Mouse (Mus musculus) left cerebral cortex, postnatal 36 days (tissue): ENCODE data around the gene Prg3. TPM values are rescaled to one million over a fixed set of nuclear protein-coding genes. Genes with fewer than 3 reads are reported as not detected.
A peak's percentile ranks its signal among the peaks of the same experiment; 100 is the strongest.

Source experiments
- DNase-seq, 2 experiments: peaks; one replicate each; pipeline ENCODE4 v3.0.0; 2021 to 2022; ENCODE audit warnings: low spot score in 2 of 2, mixed read lengths in 1 of 2
- intact Hi-C: fragments of 180-260 bp; cut with DNase I; formaldehyde crosslinking; loops from one replicate; pipeline ENCODE4 v1.15.1; 2025
- total RNA-seq, 2 experiments: library from RNA; stranded (reverse); gene quantifications; 2 replicates each; pipeline ENCODE4 v1.2.3; 2021

The Prg3 gene
- total RNA-seq, 2 experiments from 2014 or later, result not detected

DNA sequence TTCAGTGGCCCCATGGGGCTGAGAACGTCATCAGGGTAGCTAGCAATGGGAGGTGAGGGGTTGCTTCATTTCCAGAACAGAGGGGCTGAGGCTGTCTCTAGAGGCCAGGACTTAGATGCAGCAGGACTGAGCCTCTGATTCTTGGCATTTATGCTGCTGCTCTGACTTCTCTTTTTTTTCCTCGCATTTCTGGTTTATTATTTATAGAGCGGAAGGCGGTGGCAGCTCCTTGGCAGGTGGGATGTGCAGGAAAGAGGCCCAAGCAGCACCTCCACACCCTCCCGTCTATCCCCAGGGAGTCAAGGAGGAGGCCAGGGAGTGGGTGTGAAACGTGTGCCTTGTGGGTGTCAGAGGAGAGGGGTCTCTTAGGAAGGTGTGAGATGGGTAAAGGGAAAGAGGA, 43.0 kb downstream of the Prg3 start:
- DNase-seq, result peak in 1 of 2 experiments; percentile 29
- intact Hi-C loops, result no loop called here

DNA sequence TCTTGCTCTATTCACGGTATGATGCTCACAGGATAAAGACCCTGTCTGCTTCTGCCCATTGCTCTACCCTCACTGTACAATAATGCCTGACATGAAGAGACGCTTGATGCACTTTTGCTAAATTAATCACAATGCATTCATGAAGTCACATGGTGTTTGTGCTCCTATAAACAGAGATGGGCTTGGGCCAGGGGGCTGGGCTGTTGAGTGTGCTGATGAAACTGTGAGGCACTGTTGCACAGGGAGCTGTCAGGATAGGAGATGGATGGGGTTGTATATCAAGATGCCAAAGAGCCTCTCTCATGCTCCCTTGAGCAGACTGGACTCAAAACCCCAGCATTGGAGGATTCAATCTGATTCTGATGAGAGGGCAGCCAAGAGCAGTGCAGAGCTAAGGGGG, 45.1 kb downstream of the Prg3 start:
- intact Hi-C loops, result no loop called here
- DNase-seq, result no peak

DNA sequence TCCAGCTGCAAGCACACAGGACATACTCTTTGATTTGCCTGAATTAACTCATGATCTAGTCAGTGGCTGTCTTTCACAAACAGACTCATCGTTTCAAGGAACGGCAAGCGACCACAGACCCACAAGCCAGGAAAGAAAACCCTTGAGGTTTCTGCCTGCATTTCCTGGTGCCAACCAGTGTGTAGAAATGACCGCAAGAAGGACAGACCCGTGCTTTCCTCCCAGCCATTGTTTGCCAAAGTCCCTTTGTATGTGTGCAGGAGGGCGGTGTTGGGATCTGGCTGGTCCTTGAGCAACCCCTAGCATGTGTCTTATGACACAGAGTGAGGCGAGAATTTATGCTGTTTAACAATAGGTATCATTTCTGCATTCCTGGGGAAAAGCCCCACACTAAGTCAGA, 46.2 kb downstream of the Prg3 start:
- no peak for DNase-seq
- intact Hi-C loops, result no loop called here

DNA sequence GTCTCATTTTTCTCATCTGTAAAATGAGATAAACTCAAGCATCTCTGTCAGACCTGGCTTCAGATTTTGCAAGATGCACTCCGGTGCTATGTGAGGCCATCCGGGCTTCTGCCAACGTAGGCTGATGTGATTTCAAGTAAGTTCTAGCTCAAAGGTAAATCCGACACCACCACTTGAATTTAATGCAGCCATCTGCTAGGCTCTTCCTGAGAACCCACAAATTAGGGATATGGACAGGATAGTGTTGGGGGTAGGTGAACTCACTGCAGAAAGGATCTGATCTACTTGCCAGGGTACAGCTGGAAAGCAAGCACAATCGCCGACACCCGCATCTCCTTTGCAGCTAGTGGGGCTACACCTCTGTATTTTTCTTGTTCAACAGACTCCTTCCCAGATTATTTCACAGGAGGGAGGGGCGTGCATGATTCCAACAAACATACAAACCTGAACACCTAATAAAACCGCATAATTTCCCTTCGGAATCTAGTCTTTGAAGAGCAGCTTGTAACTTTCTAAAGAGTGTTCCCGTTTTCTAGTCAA, 48.6 kb downstream of the Prg3 start:
- intact Hi-C loops, result no loop called here
- no peak for DNase-seq

DNA sequence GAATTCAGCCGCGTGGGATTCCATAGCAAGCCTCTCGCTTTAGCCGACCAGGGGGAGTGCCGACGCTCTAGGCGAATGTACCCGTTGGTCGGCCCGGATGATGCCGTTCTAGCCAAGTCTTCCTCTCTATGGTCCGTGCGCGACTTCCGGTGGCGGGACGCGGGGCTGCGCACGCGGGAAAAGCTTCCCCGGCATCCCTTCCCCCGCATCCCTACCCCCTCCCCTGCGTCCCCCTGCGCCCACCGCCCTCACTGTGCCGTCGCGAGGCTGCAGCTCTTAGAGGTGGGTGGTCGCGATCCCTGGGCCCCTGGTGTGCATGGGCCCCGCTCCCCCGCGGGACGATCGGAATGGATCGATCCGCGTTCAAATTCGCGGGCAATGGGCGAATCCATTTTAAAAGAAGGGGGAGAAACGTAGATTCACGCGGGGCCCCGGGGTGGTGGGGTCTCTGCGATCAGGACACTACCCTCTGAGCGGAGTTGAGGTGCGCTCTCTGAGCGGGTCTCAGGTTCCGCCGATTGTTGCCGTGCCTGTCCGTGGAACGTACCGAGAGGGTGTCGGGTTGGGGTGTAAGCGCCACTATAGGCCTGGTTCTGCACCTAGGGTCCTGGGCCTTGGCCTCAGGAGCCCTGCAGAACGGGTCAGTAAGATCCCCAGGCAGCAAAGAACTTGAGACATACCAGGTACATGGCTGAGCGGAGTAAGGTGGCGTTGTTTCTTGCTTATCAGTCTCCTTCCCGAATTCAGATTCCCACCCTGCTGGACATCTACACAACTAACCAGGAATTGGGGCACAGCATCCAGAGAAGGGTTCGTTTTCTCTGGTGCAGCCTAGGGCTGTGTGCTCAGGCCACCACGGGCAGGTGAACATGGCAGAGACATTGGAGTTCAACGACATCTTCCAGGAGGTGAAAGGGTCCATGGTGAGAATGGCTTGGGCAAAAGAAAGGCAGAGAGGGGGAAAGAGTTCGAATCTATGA, 49.3 kb downstream of the Prg3 start, which contains the start of the genes Ssrp1 and P2rx3:
TSS of gene Ssrp1 (plus strand) at position 188 of the 980 bp plus-strand sequence.
TSS of gene P2rx3 (minus strand) at position 416 of the 980 bp plus-strand sequence.
- intact Hi-C loops, result no loop called here
- peak; percentile 91 to 92 for DNase-seq

DNA sequence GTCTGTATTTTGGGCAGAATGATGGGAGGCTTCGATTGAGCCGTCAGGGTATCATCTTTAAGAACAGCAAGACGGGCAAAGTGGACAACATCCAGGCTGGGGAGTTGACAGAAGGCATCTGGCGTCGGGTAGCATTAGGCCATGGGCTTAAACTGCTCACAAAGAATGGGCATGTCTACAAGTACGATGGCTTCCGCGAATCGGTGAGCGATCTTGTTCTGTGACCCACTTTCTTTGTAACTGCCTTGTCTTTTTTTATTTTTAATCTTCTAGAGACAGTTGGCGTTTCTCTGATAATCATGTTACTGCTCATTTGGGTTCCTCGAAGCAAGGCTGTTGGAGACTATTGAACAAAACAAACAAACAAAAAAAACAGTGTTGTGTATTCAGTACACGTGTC, 50.3 kb downstream of the Prg3 start:
- no peak for DNase-seq
- intact Hi-C loops, result no loop called here

Other genes starting within 250 kb of the Prg3 start
- 1 to 10 TPM; 1.2 to 1.7 TPM for gene Gm19426, start 244.6 kb upstream of the Prg3 start, total RNA-seq
- gene Serping1, start 212.8 kb upstream of the Prg3 start, total RNA-seq, result 1 to 10 TPM; 5.3 to 7.7 TPM
- 1 to 10 TPM; 5.2 to 5.5 TPM for gene Ube2l6, start 189.4 kb upstream of the Prg3 start, total RNA-seq
- gene Smtnl1, start 165.6 kb upstream of the Prg3 start, total RNA-seq, result not detected
- gene Timm10, start 161.2 kb upstream of the Prg3 start, total RNA-seq, result 10 to 100 TPM; 53.8 to 55.9 TPM
- gene Slc43a1, start 149.4 kb upstream of the Prg3 start, total RNA-seq, result under 1 TPM; 0.25 to 0.32 TPM
- gene Rtn4rl2, start 101.5 kb upstream of the Prg3 start, total RNA-seq, result 10 to 100 TPM; 90.0 to 92.0 TPM
- under 1 TPM; 0.29 to 0.32 TPM for gene Slc43a3, start 51.6 kb upstream of the Prg3 start, total RNA-seq
- not detected for gene Prg2, start 7.8 kb upstream of the Prg3 start, total RNA-seq
- gene Ssrp1, start 49.0 kb downstream of the Prg3 start, total RNA-seq, result 100 to 1,000 TPM in 1 of 2 experiments, 10 to 100 TPM in 1; 94.2 to 109 TPM
- gene P2rx3, start 49.2 kb downstream of the Prg3 start, total RNA-seq, result 1 to 10 TPM; 1.6 to 2.3 TPM
- gene Tnks1bp1, start 59.8 kb downstream of the Prg3 start, total RNA-seq, result 100 to 1,000 TPM; 109 to 131 TPM
- 1 to 10 TPM in 1 of 2 experiments, under 1 TPM in 1; 1.00 to 1.1 TPM for gene Aplnr, start 148.0 kb downstream of the Prg3 start, total RNA-seq
- 10 to 100 TPM; 33.8 to 37.0 TPM for gene Lrrc55, start 209.0 kb downstream of the Prg3 start, total RNA-seq